Mouse (Mus musculus) midbrain, embryonic 15.5 days (tissue): Measurements from ENCODE around the gene Ppox. TPM values are rescaled to one million over a fixed set of nuclear protein-coding genes. Genes with fewer than 3 reads are reported as not detected.

ENCODE experiments used
- ATAC-seq: fragments of 200-750 bp; cut with Nextera tagmentation; replicated peaks from 2 replicates; pipeline ENCODE4 v1.8.0; 2017; ENCODE audit warnings: moderate TSS enrichment
- H3K27ac ChIP-seq: fragments of 300-500 bp; sonication (generic); 2 replicates; pipeline ENCODE4 v1.5.1; 2015; ENCODE audit warnings: mild to moderate bottlenecking, inconsistent platforms
- H3K27me3 ChIP-seq: fragments of 300-500 bp; sonication (generic); replicated peaks from 2 replicates; pipeline ENCODE4 v1.6.1; 2015; ENCODE audit warnings: inconsistent platforms
- H3K36me3 ChIP-seq: fragments of 300-500 bp; sonication (generic); replicated peaks from 2 replicates; pipeline ENCODE4 v1.6.1; 2015; ENCODE audit warnings: inconsistent platforms
- H3K4me1 ChIP-seq: fragments of 300-500 bp; sonication (generic); 2 replicates; pipeline ENCODE4 v1.6.1; 2015; ENCODE audit warnings: inconsistent platforms
- H3K4me2 ChIP-seq: fragments of 300-500 bp; sonication (generic); 2 replicates; pipeline ENCODE4 v1.6.1; 2015; ENCODE audit warnings: inconsistent platforms, mild to moderate bottlenecking, moderate library complexity
- H3K4me3 ChIP-seq: fragments of 300-500 bp; sonication (generic); 2 replicates; pipeline ENCODE4 v1.5.1; 2015; ENCODE audit warnings: mild to moderate bottlenecking, inconsistent platforms
- H3K9ac ChIP-seq: fragments of 300-500 bp; sonication (generic); 2 replicates; pipeline ENCODE4 v1.6.1; 2015; ENCODE audit warnings: mild to moderate bottlenecking, inconsistent platforms
- H3K9me3 ChIP-seq: fragments of 300-500 bp; sonication (generic); 2 replicates; pipeline ENCODE4 v1.6.1; 2016; ENCODE audit warnings: inconsistent platforms
- WGBS: fragments of 180-500 bp; shearing (Covaris S2); methylation state at CpG from one replicate; pipeline ENCODE4 v1.1.7; 2015; ENCODE audit warnings: mixed read lengths; 5-methylcytosine and 5-hydroxymethylcytosine counted together
- polyA plus RNA-seq: library from polyadenylated mRNA; unstranded; fragments of >200 nt; fragmentation: Nextera tagmentation; extraction: Ambion mirVana; gene quantifications from 2 replicates; pipeline ENCODE4 v1.2.1, GENCODE M21; 2015

Gene Ppox
- polyA plus RNA-seq, 1 experiment from 2014 or later: 48.7 TPM

DNA sequence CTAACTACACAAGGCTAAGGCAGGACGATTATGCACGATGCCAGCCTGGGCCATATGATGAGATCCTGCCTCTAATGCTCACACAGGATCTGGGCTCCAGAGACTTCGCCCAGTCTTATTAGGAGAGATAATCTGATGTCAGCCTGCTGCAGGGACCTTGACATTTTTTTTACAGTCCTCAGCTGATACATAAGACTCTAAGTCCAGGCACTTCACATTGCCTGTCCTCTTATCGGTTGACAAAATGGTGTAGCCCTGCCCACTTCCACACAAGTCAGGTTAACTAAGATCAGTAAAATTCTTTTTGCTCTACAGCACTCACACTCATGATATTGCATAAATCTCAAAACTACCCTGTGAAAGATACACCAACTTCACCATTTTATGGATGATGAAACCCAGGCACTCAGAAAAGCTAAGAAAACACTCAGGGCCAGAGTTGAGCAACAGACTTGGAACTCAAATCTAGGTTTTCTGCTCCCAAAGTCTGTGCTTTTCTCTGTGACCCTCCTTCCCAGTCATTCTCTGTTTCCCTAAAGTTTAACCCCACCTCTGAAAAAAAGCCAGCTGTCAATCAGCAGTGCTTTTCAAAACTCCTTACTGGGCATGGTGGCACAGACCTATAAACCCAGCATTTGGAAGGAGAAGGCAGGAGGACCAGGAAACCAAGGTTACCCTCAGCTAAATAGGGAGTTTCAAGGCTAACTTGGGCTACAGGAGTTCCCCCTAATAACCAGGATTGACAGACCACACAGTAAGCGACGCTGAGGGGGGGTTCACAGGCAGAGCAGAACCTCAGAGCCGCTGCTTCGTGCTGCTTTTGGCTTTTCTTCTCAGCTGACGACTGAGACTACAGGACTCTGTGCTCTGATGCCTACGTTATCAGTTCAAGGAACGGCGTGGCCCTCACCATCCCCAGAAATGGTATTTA lies 47.9 kb downstream of the Ppox start:
- Histone ChIP-seq H3K4me3 (no peak overlapping the region), H3K36me3 (peaks cover 43% of the 10 kb centered on the region), H3K27ac (no peak overlapping the region), H3K4me1 (no peaks in the 10 kb centered on the region), H3K27me3 (no peaks in the 10 kb centered on the region), H3K4me2 (no peak overlapping the region), H3K9ac (no peak overlapping the region), H3K9me3 (no peaks in the 10 kb centered on the region)
- no peak for ATAC-seq
- WGBS: 81% methylated on average over 12 of the region's 12 CpGs

DNA sequence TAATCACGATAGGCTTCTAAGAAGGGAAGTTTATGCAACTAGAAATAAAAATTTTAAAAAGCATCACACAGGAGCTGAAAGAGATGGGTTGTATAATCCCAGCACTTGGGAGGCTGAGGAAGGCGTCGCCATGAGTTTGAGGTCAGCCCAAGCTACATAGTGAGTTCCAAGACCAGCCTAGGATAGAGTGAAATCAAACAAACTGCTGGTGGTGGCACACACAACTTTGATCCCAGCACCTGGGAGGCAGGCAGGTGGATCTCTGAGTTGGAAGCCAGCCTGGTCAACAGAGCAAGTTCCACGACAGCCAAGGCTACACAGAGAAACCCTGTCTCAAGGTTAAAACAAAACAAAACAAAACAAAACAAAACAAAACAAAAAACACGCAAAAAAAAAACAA lies 48.6 kb downstream of the Ppox start:
- no peak overlapping the region for H3K4me3 ChIP-seq
- no peak overlapping the region for H3K4me2 ChIP-seq
- ATAC-seq: no peak
- 93% methylated on average over 5 of the region's 5 CpGs for WGBS
- no peak overlapping the region for H3K27ac ChIP-seq
- peaks cover 35% of the 10 kb centered on the region for H3K36me3 ChIP-seq
- H3K27me3 ChIP-seq: no peaks in the 10 kb centered on the region
- no peaks in the 10 kb centered on the region for H3K4me1 ChIP-seq
- H3K9ac ChIP-seq: no peak overlapping the region
- H3K9me3 ChIP-seq: no peaks in the 10 kb centered on the region

DNA sequence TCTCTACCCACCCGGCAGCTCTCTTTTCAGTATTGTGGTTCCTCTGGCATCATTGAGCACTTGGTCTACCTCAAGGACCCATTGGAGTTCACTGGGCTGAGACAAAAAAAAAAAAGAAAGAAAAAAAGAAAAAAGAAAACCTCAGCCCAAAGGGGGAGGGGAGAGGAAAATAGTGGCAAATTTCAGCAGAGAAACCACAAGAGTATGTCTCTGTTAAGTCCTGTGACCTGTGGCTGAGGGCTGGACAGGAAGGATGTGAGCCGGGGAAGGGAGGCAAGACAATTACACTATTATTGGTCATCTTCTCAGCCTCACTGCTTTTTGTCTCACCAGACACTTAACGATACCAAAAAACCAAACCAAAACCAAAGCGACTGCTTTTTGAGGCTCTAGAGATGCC lies 49.1 kb downstream of the Ppox start:
- H3K9ac ChIP-seq: no peak overlapping the region
- 67% methylated on average over 4 of the region's 4 CpGs for WGBS
- H3K4me2 ChIP-seq: no peak overlapping the region
- H3K9me3 ChIP-seq: no peaks in the 10 kb centered on the region
- no peaks in the 10 kb centered on the region for H3K4me1 ChIP-seq
- H3K36me3 ChIP-seq: peaks cover 30% of the 10 kb centered on the region
- H3K4me3 ChIP-seq: no peak overlapping the region
- H3K27ac ChIP-seq: no peak overlapping the region
- H3K27me3 ChIP-seq: no peaks in the 10 kb centered on the region
- ATAC-seq: no peak

DNA sequence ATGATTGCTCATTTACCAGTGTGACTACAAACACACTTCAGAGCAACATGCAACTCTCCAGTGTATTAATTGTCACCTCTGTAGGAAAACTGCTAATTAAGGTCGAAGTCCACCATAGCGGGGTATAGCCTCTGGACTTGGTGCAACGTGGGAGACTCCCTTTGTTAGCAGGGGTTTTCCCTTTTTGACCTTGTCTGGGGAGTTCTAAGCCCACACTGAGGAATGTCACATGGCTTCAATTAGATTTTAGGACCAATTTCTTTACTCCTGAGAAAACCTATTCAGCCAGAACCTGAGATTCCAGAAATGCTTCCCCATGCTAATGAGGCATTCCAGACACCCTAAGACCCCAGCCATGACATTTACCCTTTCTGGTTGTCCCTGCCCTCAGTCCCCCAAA lies 50.8 kb downstream of the Ppox start:
- H3K4me2 ChIP-seq: no peak overlapping the region
- no peak for ATAC-seq
- peaks cover 17% of the 10 kb centered on the region for H3K36me3 ChIP-seq
- H3K9me3 ChIP-seq: no peaks in the 10 kb centered on the region
- H3K27me3 ChIP-seq: no peaks in the 10 kb centered on the region
- 50% methylated on average over 3 of the region's 3 CpGs for WGBS
- no peaks in the 10 kb centered on the region for H3K4me1 ChIP-seq
- H3K27ac ChIP-seq: no peak overlapping the region
- H3K4me3 ChIP-seq: no peak overlapping the region
- no peak overlapping the region for H3K9ac ChIP-seq

DNA sequence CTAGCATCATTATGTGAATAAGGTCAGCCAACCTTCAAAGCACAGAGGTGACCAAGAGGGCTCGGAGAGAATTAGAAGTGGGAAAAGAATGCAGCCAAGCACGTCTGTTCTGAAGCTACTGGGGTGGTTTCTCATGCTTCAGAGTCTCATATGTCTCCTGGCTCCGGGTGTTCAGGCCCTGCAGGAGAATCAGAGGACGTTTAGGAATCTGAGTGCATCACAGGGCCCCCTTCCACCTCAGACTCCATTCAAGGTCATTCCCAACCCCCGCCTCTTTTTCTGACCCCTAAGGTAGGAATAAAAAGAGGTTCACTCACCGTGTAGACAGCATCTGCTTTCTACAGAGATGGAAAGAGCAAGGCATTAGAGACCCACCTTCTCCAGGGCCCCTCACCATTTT lies 51.2 kb downstream of the Ppox start:
- no peak overlapping the region for H3K27ac ChIP-seq
- WGBS: 22% methylated on average over 6 of the region's 6 CpGs

DNA sequence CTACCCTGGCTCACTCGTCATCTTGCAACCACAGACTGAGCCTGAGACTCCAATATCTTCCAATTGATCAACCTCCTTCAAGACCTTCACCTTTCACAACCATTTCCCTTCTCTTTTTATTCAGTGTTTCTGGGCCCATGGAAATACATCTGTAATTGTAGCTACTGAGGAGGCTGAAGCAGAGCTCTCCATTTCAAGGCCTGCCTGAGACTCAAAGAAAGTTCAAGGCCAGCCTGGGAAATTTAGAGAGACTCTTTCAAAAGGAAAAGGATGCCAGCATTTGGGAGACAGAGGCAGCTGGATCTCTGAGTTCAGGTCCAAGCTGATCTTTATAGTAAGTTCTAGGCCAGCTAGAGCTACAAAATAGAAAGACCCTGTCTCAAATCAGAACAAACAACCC lies 53.1 kb downstream of the Ppox start:
- no peaks in the 10 kb centered on the region for H3K9me3 ChIP-seq
- H3K4me2 ChIP-seq: no peak overlapping the region
- H3K36me3 ChIP-seq: no peaks in the 10 kb centered on the region
- no peak for ATAC-seq
- peaks cover 4% of the 10 kb centered on the region for H3K4me1 ChIP-seq
- 88% methylated on average over 1 of the region's 1 CpGs for WGBS
- no peak overlapping the region for H3K4me3 ChIP-seq
- no peak overlapping the region for H3K27ac ChIP-seq
- H3K9ac ChIP-seq: no peak overlapping the region
- H3K27me3 ChIP-seq: no peaks in the 10 kb centered on the region

More for the DNA sequence above, 51.2 kb downstream of the Ppox start:
- no peak overlapping the region for H3K9ac ChIP-seq
- no peak overlapping the region for H3K4me2 ChIP-seq
- no peaks in the 10 kb centered on the region for H3K4me1 ChIP-seq
- no peaks in the 10 kb centered on the region for H3K9me3 ChIP-seq
- H3K4me3 ChIP-seq: no peak overlapping the region
- no peak for ATAC-seq
- H3K27me3 ChIP-seq: no peaks in the 10 kb centered on the region
- H3K36me3 ChIP-seq: peaks cover 13% of the 10 kb centered on the region

DNA sequence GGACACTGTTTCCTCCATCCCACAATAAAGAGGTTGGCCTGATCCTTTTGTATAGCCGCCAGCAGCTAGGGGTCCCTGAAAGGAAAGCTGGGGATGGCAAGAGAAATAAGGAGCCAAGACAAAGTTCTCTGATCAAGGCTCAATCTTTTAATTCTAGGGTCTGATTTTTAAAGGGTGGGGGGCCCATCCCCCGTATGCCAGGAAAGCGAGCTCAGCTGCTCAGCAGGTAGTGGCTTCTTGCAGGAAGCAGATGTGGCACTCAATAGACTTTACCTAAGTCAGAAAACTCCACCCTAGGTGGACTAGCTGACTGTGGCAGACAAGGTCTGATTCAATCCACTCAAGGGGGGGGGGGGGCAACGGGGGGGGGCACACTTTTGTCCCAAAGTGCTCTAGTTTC lies 54.2 kb downstream of the Ppox start:
- Histone ChIP-seq H3K4me3 (no peak overlapping the region), H3K9ac (no peak overlapping the region), H3K9me3 (no peaks in the 10 kb centered on the region), H3K27ac (no peak overlapping the region), H3K4me2 (no peak overlapping the region), H3K27me3 (no peaks in the 10 kb centered on the region), H3K4me1 (peaks cover 8% of the 10 kb centered on the region), H3K36me3 (no peaks in the 10 kb centered on the region)
- no peak for ATAC-seq
- 45% methylated on average over 4 of the region's 4 CpGs for WGBS

Other genes starting within 250 kb of the Ppox start
- 10.7 and 11.7 TPM in 2 replicates for gene Fcgr3, start 216.3 kb downstream of the Ppox start, polyA plus RNA-seq
- gene Cfap126, start 167.3 kb downstream of the Ppox start, polyA plus RNA-seq: 6.5 and 9.0 TPM in 2 replicates
- gene Sdhc, start 130.6 kb downstream of the Ppox start, polyA plus RNA-seq: 286 and 289 TPM in 2 replicates
- 0.24 and 0.37 TPM in 2 replicates for gene Mpz, start 130.5 kb downstream of the Ppox start, polyA plus RNA-seq
- 17.9 and 19.4 TPM in 2 replicates for gene Pcp4l1, start 84.9 kb downstream of the Ppox start, polyA plus RNA-seq
- 0.23 and 0.34 TPM in 2 replicates for gene Nr1i3, start 67.2 kb downstream of the Ppox start, polyA plus RNA-seq
- gene Tomm40l, start 58.7 kb downstream of the Ppox start, polyA plus RNA-seq: 48.1 and 56.5 TPM in 2 replicates
- 3.4 and 11.6 TPM in 2 replicates for gene Apoa2, start 56.1 kb downstream of the Ppox start, polyA plus RNA-seq
- 27.3 and 33.2 TPM in 2 replicates for gene Fcer1g, start 46.8 kb downstream of the Ppox start, polyA plus RNA-seq
- 7.0 and 7.1 TPM in 2 replicates for gene Adamts4, start 30.8 kb downstream of the Ppox start, polyA plus RNA-seq
- gene Ndufs2, start 29.8 kb downstream of the Ppox start, polyA plus RNA-seq: 229 and 238 TPM in 2 replicates
- gene B4galt3, start 10.9 kb downstream of the Ppox start, polyA plus RNA-seq: 112 and 116 TPM in 2 replicates
- gene Usp21, start 6.8 kb upstream of the Ppox start, polyA plus RNA-seq: 119 and 122 TPM in 2 replicates
- gene Ufc1, start 13.8 kb upstream of the Ppox start, polyA plus RNA-seq: 99.7 and 102 TPM in 2 replicates
- 52.9 and 53.5 TPM in 2 replicates for gene Dedd, start 48.0 kb upstream of the Ppox start, polyA plus RNA-seq
- 52.2 and 54.2 TPM in 2 replicates for gene Nit1, start 64.5 kb upstream of the Ppox start, polyA plus RNA-seq
- 146 and 150 TPM in 2 replicates for gene Pfdn2, start 64.5 kb upstream of the Ppox start, polyA plus RNA-seq
- gene Klhdc9, start 79.6 kb upstream of the Ppox start, polyA plus RNA-seq: 3.3 and 4.5 TPM in 2 replicates
- gene Nectin4, start 88.9 kb upstream of the Ppox start, polyA plus RNA-seq: 3.1 and 3.6 TPM in 2 replicates
- 0.66 and 0.87 TPM in 2 replicates for gene Arhgap30, start 107.8 kb upstream of the Ppox start, polyA plus RNA-seq
- 205 and 216 TPM in 2 replicates for gene Usf1, start 130.1 kb upstream of the Ppox start, polyA plus RNA-seq
- gene Tstd1, start 137.7 kb upstream of the Ppox start, polyA plus RNA-seq: 8.4 and 8.8 TPM in 2 replicates
- gene F11r, start 156.3 kb upstream of the Ppox start, polyA plus RNA-seq: 9.4 and 11.8 TPM in 2 replicates
- 33.1 and 34.3 TPM in 2 replicates for gene Alyref2, start 222.3 kb upstream of the Ppox start, polyA plus RNA-seq